Mouse (Mus musculus) liver, adult 2 months (tissue): Measurements from ENCODE around the gene Cpsf6. TPM values are rescaled to one million over a fixed set of nuclear protein-coding genes. Genes with fewer than 3 reads are reported as not detected.

Experiments used
- DNase-seq: peaks from one replicate; pipeline ENCODE4 v3.0.0-alpha.2; 2011; ENCODE audit warnings: low read depth, low spot score; ENCODE audit errors: extremely low read depth
- H3K27ac ChIP-seq: fragments of 200-500 bp; replicated peaks from 2 replicates; pipeline ENCODE4 v1.5.1; 2012; ENCODE audit warnings: low read depth, mild to moderate bottlenecking, control low read depth, inconsistent platforms, low read length; ENCODE audit not compliant: insufficient read depth
- H3K27me3 ChIP-seq: fragments of 200-500 bp; 2 replicates; pipeline ENCODE4 v1.6.1; 2012; ENCODE audit warnings: mild to moderate bottlenecking, moderate library complexity, low read length, inconsistent platforms; ENCODE audit not compliant: control insufficient read depth, insufficient read depth
- H3K36me3 ChIP-seq: fragments of 200-500 bp; 2 replicates; pipeline ENCODE4 v1.6.1; 2012; ENCODE audit warnings: low read length, inconsistent platforms; ENCODE audit not compliant: control insufficient read depth, insufficient read depth
- H3K4me1 ChIP-seq: fragments of 200-500 bp; 2 replicates; pipeline ENCODE4 v1.6.1; 2011; ENCODE audit warnings: low read length; ENCODE audit not compliant: control insufficient read depth, insufficient read depth
- H3K4me3 ChIP-seq: fragments of 200-500 bp; 2 replicates; pipeline ENCODE4 v1.5.1; 2011; ENCODE audit warnings: low read depth, mild to moderate bottlenecking, control low read depth, low read length, moderate library complexity; ENCODE audit not compliant: insufficient read depth
- H3K79me2 ChIP-seq: fragments of 200-500 bp; 2 replicates; pipeline ENCODE4 v1.6.1; 2012; ENCODE audit warnings: inconsistent platforms, mild to moderate bottlenecking, low read length, moderate library complexity; ENCODE audit not compliant: control insufficient read depth, insufficient read depth
- H3K9ac ChIP-seq: fragments of 200-500 bp; 2 replicates; pipeline ENCODE4 v1.6.1; 2012; ENCODE audit warnings: low read depth, mild to moderate bottlenecking, control low read depth, inconsistent platforms, low read length
- CTCF ChIP-seq: fragments of 200-500 bp; IDR thresholded peaks from 2 replicates; pipeline ENCODE4 v1.5.1; 2011; ENCODE audit warnings: low read depth, low read length, control low read depth
- POLR2A ChIP-seq: fragments of 200-500 bp; IDR thresholded peaks from 2 replicates; pipeline ENCODE4 v1.6.1; 2011; ENCODE audit warnings: low read length, control low read depth; ENCODE audit not compliant: insufficient read depth; ENCODE audit errors: extremely low read depth
- WGBS: fragments of 180-500 bp; shearing (Covaris S2); methylation state at CpG from one replicate; pipeline ENCODE4 v1.1.7; 2018; 5-methylcytosine and 5-hydroxymethylcytosine counted together
- polyA plus RNA-seq: library from polyadenylated mRNA; depleted of rRNA; stranded (reverse); fragments of >200 nt; gene quantifications from 2 replicates; pipeline ENCODE4 v1.2.3, GENCODE M21; 2012
- total RNA-seq: library from RNA; depleted of rRNA; stranded (reverse); fragments of >200 nt; gene quantifications from 2 replicates; pipeline ENCODE4 v1.2.3, GENCODE M21; 2014

Gene Cpsf6
- total and polyA plus RNA-seq, 2 experiments, result 23.7 to 32.8 TPM

GRCm38 (mm10) chr10:117382146-117382545 is 2.3 kb upstream of the Cpsf6 start:
- no peak overlapping the region for H3K9ac ChIP-seq
- no peaks in the 10 kb centered on the region for H3K27me3 ChIP-seq
- TF ChIP-seq CTCF (no peak), POLR2A (no peak)
- peaks cover 1% of the 10 kb centered on the region; the same call in 1 of the 2 replicates for H3K4me1 ChIP-seq
- no peaks in the 10 kb centered on the region for H3K79me2 ChIP-seq
- H3K36me3 ChIP-seq, result no peaks in the 10 kb centered on the region
- no peak overlapping the region for H3K27ac ChIP-seq
- DNase-seq, result no peak
- 88% methylated on average over 2 of the region's 2 CpGs for WGBS
- H3K4me3 ChIP-seq, result no peak overlapping the region

- Histone ChIP-seq H3K4me3 (no peak overlapping the region), H3K36me3 (no peaks in the 10 kb centered on the region), H3K9ac (no peak overlapping the region), H3K27me3 (no peaks in the 10 kb centered on the region), H3K4me1 (peaks cover 1% of the 10 kb centered on the region; the same call in 1 of the 2 replicates), H3K27ac (no peak overlapping the region), H3K79me2 (peaks cover 7% of the 10 kb centered on the region; the same call in 1 of the 2 replicates)
- WGBS, result 97% methylated on average over 4 of the region's 4 CpGs
- DNase-seq, result no peak
- no peak for TF ChIP-seq CTCF
- no peak for TF ChIP-seq POLR2A
Measured at GRCm38 (mm10) chr10:117380721-117381570, 1.1 kb upstream of the Cpsf6 start.

- Histone ChIP-seq H3K79me2 (peaks cover 9% of the 10 kb centered on the region; the same call in 1 of the 2 replicates), H3K36me3 (no peaks in the 10 kb centered on the region), H3K4me1 (peaks cover 4% of the 10 kb centered on the region), H3K4me3 (no peak overlapping the region), H3K27ac (no peak overlapping the region), H3K27me3 (no peaks in the 10 kb centered on the region), H3K9ac (no peak overlapping the region)
- no peak for DNase-seq
- TF ChIP-seq CTCF (no peak), POLR2A (no peak)
- 92% methylated on average over 2 of the region's 2 CpGs for WGBS
Measured at GRCm38 (mm10) chr10:117379441-117379840, 374 bp downstream of the Cpsf6 start.

- Histone ChIP-seq H3K4me3 (no peak overlapping the region), H3K27ac (no peak overlapping the region), H3K9ac (no peak overlapping the region), H3K36me3 (no peaks in the 10 kb centered on the region), H3K4me1 (peaks cover 4% of the 10 kb centered on the region), H3K79me2 (peaks cover 12% of the 10 kb centered on the region; the same call in 1 of the 2 replicates), H3K27me3 (no peaks in the 10 kb centered on the region)
- 98% methylated on average over 3 of the region's 3 CpGs for WGBS
- TF ChIP-seq CTCF (no peak), POLR2A (no peak)
- DNase-seq, result no peak
Measured at GRCm38 (mm10) chr10:117378642-117379041, 1.2 kb downstream of the Cpsf6 start.

- no peak for TF ChIP-seq CTCF
- TF ChIP-seq POLR2A, result no peak
- Histone ChIP-seq H3K4me3 (no peak overlapping the region), H3K36me3 (no peaks in the 10 kb centered on the region), H3K9ac (no peak overlapping the region), H3K79me2 (peaks cover 12% of the 10 kb centered on the region; the same call in 1 of the 2 replicates), H3K27ac (no peak overlapping the region), H3K4me1 (peaks cover 5% of the 10 kb centered on the region), H3K27me3 (no peaks in the 10 kb centered on the region)
- DNase-seq, result no peak
- 98% methylated on average over 11 of the region's 11 CpGs for WGBS
Measured at GRCm38 (mm10) chr10:117378291-117378555, 1.6 kb downstream of the Cpsf6 start.
